Mouse (Mus musculus) kidney, adult 2 months (tissue): ENCODE measurements at regions not wholly inside any gene's neighbourhood (a gene's known extent, or its start where the extent isn't known, plus 50 kb on each side); places are given as distances from the start of the nearest gene placed in this dataset.

Experiments used
- CTCF ChIP-seq: fragments of 200-500 bp; conservative IDR thresholded peaks from 2 replicates; pipeline ENCODE4 v1.5.1; 2011; ENCODE audit warnings: low read depth, mild to moderate bottlenecking, control low read depth, low read length, moderate library complexity, mixed read lengths; ENCODE audit not compliant: insufficient read depth, insufficient read length
- POLR2A ChIP-seq: fragments of 200-500 bp; IDR thresholded peaks from one replicate; pipeline ENCODE4 v1.6.1; 2011; ENCODE audit warnings: low read depth, low read length, control low read depth

GRCm38 (mm10) chr3:66650749-66651472 lies 330.3 kb upstream of the Rsrc1 start:
- TF ChIP-seq POLR2A: no peak
- no peak for TF ChIP-seq CTCF
